Mouse (Mus musculus): Measurements from ENCODE around the gene B4galt2. TPM values are rescaled to one million over a fixed set of nuclear protein-coding genes. Genes with fewer than 3 reads are reported as not detected.

B4galt2 gene
- total RNA-seq, 2 experiments from 2014 or later, result 2.8 to 3.2 TPM

Other genes with a start within 250 kb of the B4galt2 start
- gene Dmap1, start 201.2 kb downstream of the B4galt2 start, total RNA-seq (2021), result 10 to 100 TPM; 14.4 to 16.2 TPM
- not detected for gene Gm12845, start 159.1 kb downstream of the B4galt2 start, total RNA-seq (2021)
- not detected for gene Klf17, start 117.8 kb downstream of the B4galt2 start, total RNA-seq (2021)
- gene Slc6a9, start 49.0 kb downstream of the B4galt2 start, total RNA-seq (2021), result 1 to 10 TPM; 5.0 to 6.0 TPM
- gene Ccdc24, start 10.9 kb downstream of the B4galt2 start, total RNA-seq (2021), result under 1 TPM in 1 of 2 experiments, not detected in 1; 0.33 TPM
- 10 to 100 TPM; 65.4 to 74.0 TPM for gene Atp6v0b, start 3.8 kb upstream of the B4galt2 start, total RNA-seq (2021)
- gene Dph2, start 8.5 kb upstream of the B4galt2 start, total RNA-seq (2021), result 1 to 10 TPM; 1.4 to 2.6 TPM
- gene Ipo13, start 31.5 kb upstream of the B4galt2 start, total RNA-seq (2021), result 100 to 1,000 TPM; 222 to 284 TPM
- under 1 TPM; 0.15 to 0.32 TPM for gene Artn, start 46.3 kb upstream of the B4galt2 start, total RNA-seq (2021)

Measured in gastrocnemius, postnatal 36 days (tissue).